Mouse (Mus musculus) gastrocnemius, adult 2 months (tissue): ENCODE measurements around the gene Irgq. TPM values are rescaled to one million over a fixed set of nuclear protein-coding genes. Genes with fewer than 3 reads are reported as not detected.
A peak's percentile ranks its signal among the peaks of the same experiment; 100 is the strongest.

Experiments
- DNase-seq: peaks from one replicate; pipeline ENCODE4 v3.0.0; 2022
- H3K27ac ChIP-seq: fragments of 200-600 bp; 2 replicates; pipeline ENCODE4 v1.8.1; 2022; ENCODE audit warnings: mild to moderate bottlenecking
- H3K4me3 ChIP-seq: fragments of 200-600 bp; 2 replicates; pipeline ENCODE4 v1.8.1; 2022; ENCODE audit warnings: mild to moderate bottlenecking, moderate library complexity
- CTCF ChIP-seq: fragments of 200-600 bp; IDR thresholded peaks from 2 replicates; pipeline ENCODE4 v1.8.1; 2022; ENCODE audit warnings: antibody characterized with exemption, mild to moderate bottlenecking, moderate library complexity
- intact Hi-C: fragments of 180-260 bp; cut with DNase I; formaldehyde crosslinking; loops from one replicate; pipeline ENCODE4 v1.15.1; 2025
- total RNA-seq, 2 experiments: library from RNA; stranded (reverse); gene quantifications; 2 replicates each; pipeline ENCODE4 v1.2.3; 2021

Gene Irgq
- total RNA-seq, 2 experiments from 2014 or later: 11.5 to 16.1 TPM

GRCm38 (mm10) chr7:24537081-24537480, 6.6 kb downstream of the Irgq start:
- no peak overlapping the region for H3K27ac ChIP-seq
- H3K4me3 ChIP-seq: no peak overlapping the region
- DNase-seq: no peak
- no peak for TF ChIP-seq CTCF
- intact Hi-C loops: no loop called here

GRCm38 (mm10) chr7:24537591-24537990, 7.1 kb downstream of the Irgq start:
- H3K4me3 ChIP-seq: no peak overlapping the region
- peak overlapping the region; percentile 12; the same call in 1 of the 2 replicates for H3K27ac ChIP-seq
- peak; percentile 63 for DNase-seq
- TF ChIP-seq CTCF: no peak
- intact Hi-C loops: no loop called here

- intact Hi-C loops: no loop called here
- DNase-seq: no peak
- H3K27ac ChIP-seq: no peak overlapping the region; the same call in 1 of the 2 replicates
- no peak overlapping the region for H3K4me3 ChIP-seq
- peak; percentile 7; the same call in 1 of the 2 replicates for TF ChIP-seq CTCF
These were observed 7.7 kb downstream of the Irgq start for GRCm38 (mm10) chr7:24538154-24538553.

GRCm38 (mm10) chr7:24538701-24539100, 8.2 kb downstream of the Irgq start:
- DNase-seq: no peak
- Histone ChIP-seq H3K27ac (no peak overlapping the region), H3K4me3 (no peak overlapping the region)
- TF ChIP-seq CTCF: no peak
- intact Hi-C loops: no loop called here

GRCm38 (mm10) chr7:24539686-24540085, 9.2 kb downstream of the Irgq start:
- no peak for DNase-seq
- TF ChIP-seq CTCF: no peak
- intact Hi-C loops: no loop called here
- H3K4me3 ChIP-seq: no peak overlapping the region
- no peak overlapping the region for H3K27ac ChIP-seq

GRCm38 (mm10) chr7:24544506-24544905, 14.0 kb downstream of the Irgq start:
- peak; percentile 30; the same call in 1 of the 2 replicates for TF ChIP-seq CTCF
- Histone ChIP-seq H3K27ac (no peak overlapping the region), H3K4me3 (no peak overlapping the region)
- no peak for DNase-seq
- intact Hi-C loops: no loop called here

GRCm38 (mm10) chr7:24546068-24546614, 15.7 kb downstream of the Irgq start, which contains the start of the genes Pinlyp and Xrcc1:
Gene Pinlyp (minus strand): TSS chr7:24546118.
Gene Xrcc1 (plus strand): TSS chr7:24546289.
- no peak for TF ChIP-seq CTCF
- no peak for DNase-seq
- intact Hi-C loops: loop anchor here (5.0 kb wide), 1 partner anchor 64 kb away; the partner anchor contains the start of gene Cadm4
- peak within 1 kb of the TSS; percentile 89 for H3K4me3 ChIP-seq
- H3K27ac ChIP-seq: peak within 1 kb of the TSS; percentile 91

GRCm38 (mm10) chr7:24546634-24547389, 16.3 kb downstream of the Irgq start:
- H3K27ac ChIP-seq: peak overlapping the region; percentile 91
- intact Hi-C loops: loop anchor here (1.0 to 5.0 kb wide), 2 partner anchors 17 to 65 kb away; partner anchors contain the start of genes Cadm4 and Irgq

GRCm38 (mm10) chr7:24547534-24548036, 17.1 kb downstream of the Irgq start:
- intact Hi-C loops: loop anchor here (1.0 to 5.0 kb wide), 2 partner anchors 17 to 65 kb away; partner anchors contain the start of genes Cadm4 and Irgq
- TF ChIP-seq CTCF: no peak
- Histone ChIP-seq H3K27ac (peak overlapping the region; percentile 91), H3K4me3 (peak overlapping the region; percentile 89)
- DNase-seq: no peak

More at GRCm38 (mm10) chr7:24546634-24547389, 16.3 kb downstream of the Irgq start:
- DNase-seq: peak; percentile 100
- peak overlapping the region; percentile 89 for H3K4me3 ChIP-seq
- 0 out of 2 replicates have a peak, but pooled peaks have one; percentile 1 for TF ChIP-seq CTCF

- Histone ChIP-seq H3K27ac (no peak overlapping the region), H3K4me3 (no peak overlapping the region)
- no peak for TF ChIP-seq CTCF
- no peak for DNase-seq
- intact Hi-C loops: no loop called here
These were observed 21.7 kb downstream of the Irgq start for GRCm38 (mm10) chr7:24551985-24552759.

- no peak for TF ChIP-seq CTCF
- H3K4me3 ChIP-seq: no peak overlapping the region
- intact Hi-C loops: no loop called here
- H3K27ac ChIP-seq: no peak overlapping the region
- no peak for DNase-seq
These were observed 25.3 kb downstream of the Irgq start for GRCm38 (mm10) chr7:24555786-24556185.

GRCm38 (mm10) chr7:24561450-24561849, 31.0 kb downstream of the Irgq start:
- DNase-seq: no peak
- H3K27ac ChIP-seq: no peak overlapping the region
- intact Hi-C loops: loop anchor here (5.0 kb wide), 1 partner anchor 89 kb away; no protein-coding TSS in a partner anchor
- no peak for TF ChIP-seq CTCF
- no peak overlapping the region for H3K4me3 ChIP-seq
